Mouse (Mus musculus): ENCODE results near the gene Idnk. TPM values are rescaled to one million over a fixed set of nuclear protein-coding genes. Genes with fewer than 3 reads are reported as not detected.
A peak's percentile ranks its signal among the peaks of the same experiment; 100 is the strongest.

The Idnk gene
- total and polyA plus RNA-seq, 3 experiments, result 25.5 to 45.0 (median 32.0) TPM

GRCm38 (mm10) chr13:58158099-58158912 is 857 bp downstream of the Idnk start:
- in situ Hi-C loops (cut with MboI; ENCODE audit: low pct_ligation_motif_present, low pct_unique_long_range_greater_than_20kb, low sequenced_read_pairs) (loop anchor here (10.0 kb wide), 2 partner anchors 226 to 386 kb away; partner anchors contain the start of gene 2210016F16Rik), dilution Hi-C loops (cut with MboI; ENCODE audit: extremely low pct_ligation_motif_present, extremely low pct_unique_long_range_greater_than_20kb, low sequenced_read_pairs) (no loop called here)
- H3K4me3 ChIP-seq (replicated peaks in 1 of 3; ENCODE audit: low read depth in 2 of 3, low read length in 2 of 3, poor library complexity in 1 of 3), result peak overlapping the region; percentile 81 to 99 (median 91)
- H3K36me3 ChIP-seq (replicated peaks in 1 of 2; ENCODE audit: control insufficient read depth in 1 of 2, insufficient read depth in 1 of 2, low read length in 1 of 2), result peaks cover 24 to 36% of the 10 kb centered on the region in 2 experiments
- peak overlapping the region; percentile 49; the same call in 1 of the 2 replicates for H3K27ac ChIP-seq (ENCODE audit: insufficient read depth, low read depth)
- H3K27me3 ChIP-seq (replicated peaks), result no peaks in the 10 kb centered on the region
- H3K79me2 ChIP-seq (replicated peaks; ENCODE audit: control insufficient read depth, extremely low read depth, insufficient read depth, poor library complexity, severe bottlenecking), result peaks cover 5% of the 10 kb centered on the region; the same call in 1 of the 2 replicates
- peak; percentile 96 for DNase-seq (ENCODE audit: extremely low read depth)
- H3K9me3 ChIP-seq (replicated peaks; ENCODE audit: low read length), result peaks cover 17% of the 10 kb centered on the region
- peak overlapping the region; percentile 81 for H3K4me2 ChIP-seq (ENCODE audit: insufficient read depth, low read depth, poor library complexity, severe bottlenecking)
- peaks cover 0 to 21% of the 10 kb centered on the region in 2 experiments; a peak in 2 of 4 replicates for H3K4me1 ChIP-seq (ENCODE audit: control insufficient read depth in 1 of 2, insufficient read depth in 2 of 2)
- H3K9ac ChIP-seq (ENCODE audit: insufficient read depth, low read depth), result peak overlapping the region; percentile 62
- peak; percentile 86 for TF ChIP-seq BHLHE40 (IDR thresholded peaks at IDR 0.05; ENCODE audit: low read depth, low read length)
- TF ChIP-seq ZNF384 (IDR thresholded peaks at IDR 0.05; ENCODE audit: low read depth, low read length), result no peak
- peak; percentile 49; the same call in 1 of the 2 replicates for TF ChIP-seq ELF1 (IDR thresholded peaks at IDR 0.05; ENCODE audit: low read depth, low read length)
- TF ChIP-seq EP300 (IDR thresholded peaks at IDR 0.05; ENCODE audit: low read length), result peak; percentile 28; the same call in 1 of the 2 replicates
- TF ChIP-seq MAFK (IDR thresholded peaks at IDR 0.05; ENCODE audit: insufficient replicate concordance, low read length), result no peak
- TF ChIP-seq NRF1 (IDR thresholded peaks at IDR 0.05; ENCODE audit: low read depth, low read length), result 0 out of 2 replicates have a peak, but pooled peaks have one; percentile 3
- peak; percentile 69 for TF ChIP-seq SMC3 (IDR thresholded peaks at IDR 0.05; ENCODE audit: low read depth, low read length)
- no peak for TF ChIP-seq USF2 (conservative IDR thresholded peaks at IDR 0.05; ENCODE audit: low read depth, low read length)
- TF ChIP-seq USF1 (IDR thresholded peaks at IDR 0.05; ENCODE audit: low read depth, low read length), result no peak
- TF ChIP-seq ZMIZ1 (IDR thresholded peaks at IDR 0.05; ENCODE audit: low read depth, low read length), result no peak
- peak; percentile 32; the same call in 1 of the 2 replicates for TF ChIP-seq CHD1 (IDR thresholded peaks at IDR 0.05; ENCODE audit: low read depth, low read length)
- TF ChIP-seq JUN (IDR thresholded peaks at IDR 0.05; ENCODE audit: insufficient read depth, low read depth, low read length), result no peak
- peak; percentile 88 to 97 for TF ChIP-seq CTCF (conservative IDR thresholded peaks at IDR 0.05 in 1 of 2, IDR thresholded peaks at IDR 0.05 in 1 of 2; ENCODE audit: low read depth in 2 of 2, low read length in 2 of 2)
- peak; percentile 65 for TF ChIP-seq NELFE (IDR thresholded peaks at IDR 0.05; ENCODE audit: low read depth, low read length)
- 0 out of 2 replicates have a peak, but pooled peaks have one; percentile 9 for TF ChIP-seq JUND (conservative IDR thresholded peaks at IDR 0.05; ENCODE audit: low read depth, low read length)
- TF ChIP-seq MYC (IDR thresholded peaks at IDR 0.05; ENCODE audit: low read depth, low read length), result peak; percentile 46; the same call in 1 of the 2 replicates
- no peak for TF ChIP-seq GABPA (IDR thresholded peaks at IDR 0.05; ENCODE audit: insufficient replicate concordance, low read depth, low read length)
- no peak for TF ChIP-seq PAX5 (IDR thresholded peaks at IDR 0.05; ENCODE audit: low read length)
- TF ChIP-seq UBTF (IDR thresholded peaks at IDR 0.05; ENCODE audit: low read depth, low read length), result no peak
- TF ChIP-seq HCFC1 (IDR thresholded peaks at IDR 0.05; ENCODE audit: low read depth, low read length), result no peak
- peak; percentile 70 for TF ChIP-seq MAX (IDR thresholded peaks at IDR 0.05; ENCODE audit: low read length)
- TF ChIP-seq RAD21 (IDR thresholded peaks at IDR 0.05; ENCODE audit: low read depth, low read length), result peak; percentile 89
- TF ChIP-seq MXI1 (IDR thresholded peaks at IDR 0.05; ENCODE audit: low read depth, low read length), result peak; percentile 78; the same call in 1 of the 2 replicates
- TF ChIP-seq TBP (conservative IDR thresholded peaks at IDR 0.05; ENCODE audit: low read depth, low read length), result no peak
- peak; percentile 40; the same call in 1 of the 2 replicates for TF ChIP-seq ETS1 (conservative IDR thresholded peaks at IDR 0.05; ENCODE audit: low read depth, low read length)
- TF ChIP-seq KAT2A (IDR thresholded peaks at IDR 0.05; ENCODE audit: insufficient replicate concordance, low read length), result no peak
- TF ChIP-seq E2F4 (IDR thresholded peaks at IDR 0.05; ENCODE audit: insufficient replicate concordance, low read depth, low read length), result no peak
- TF ChIP-seq POLR2A (IDR thresholded peaks at IDR 0.05; ENCODE audit: low read depth, low read length), result no peak
- TF ChIP-seq MAZ (IDR thresholded peaks at IDR 0.05; ENCODE audit: low read depth, low read length), result peak; percentile 40; the same call in 1 of the 2 replicates
- TF ChIP-seq CHD2 (IDR thresholded peaks at IDR 0.05; ENCODE audit: low read length), result no peak
- TF ChIP-seq ZC3H11A (IDR thresholded peaks at IDR 0.05; ENCODE audit: low read depth, low read length), result peak; percentile 15; the same call in 1 of the 2 replicates
- TF ChIP-seq TCF12 (IDR thresholded peaks at IDR 0.05; ENCODE audit: low read depth, low read length), result peak; percentile 54; the same call in 1 of the 2 replicates
- TF ChIP-seq SIN3A (IDR thresholded peaks at IDR 0.05; ENCODE audit: low read length), result peak; percentile 89
- no peak for TF ChIP-seq ZKSCAN1 (IDR thresholded peaks at IDR 0.05; ENCODE audit: borderline replicate concordance, low read depth, low read length)
- TF ChIP-seq POLR2AphosphoS2 (IDR thresholded peaks at IDR 0.05; ENCODE audit: low read depth, low read length), result no peak
- TF ChIP-seq IRF4 (IDR thresholded peaks at IDR 0.05; ENCODE audit: low read depth, low read length), result peak; percentile 42
- 0 out of 2 replicates have a peak, but pooled peaks have one; percentile 42 for TF ChIP-seq MEF2A (IDR thresholded peaks at IDR 0.05; ENCODE audit: borderline replicate concordance, low read depth, low read length)

Data from CH12.LX (cell line).